Mouse (Mus musculus) 416B (cell line): Measurements from ENCODE around the gene Rdh12.

Experiments
- DNase-seq: peaks from one replicate; pipeline ENCODE4 v3.0.0; 2011; ENCODE audit warnings: low read depth

Gene Rdh12

DNA sequence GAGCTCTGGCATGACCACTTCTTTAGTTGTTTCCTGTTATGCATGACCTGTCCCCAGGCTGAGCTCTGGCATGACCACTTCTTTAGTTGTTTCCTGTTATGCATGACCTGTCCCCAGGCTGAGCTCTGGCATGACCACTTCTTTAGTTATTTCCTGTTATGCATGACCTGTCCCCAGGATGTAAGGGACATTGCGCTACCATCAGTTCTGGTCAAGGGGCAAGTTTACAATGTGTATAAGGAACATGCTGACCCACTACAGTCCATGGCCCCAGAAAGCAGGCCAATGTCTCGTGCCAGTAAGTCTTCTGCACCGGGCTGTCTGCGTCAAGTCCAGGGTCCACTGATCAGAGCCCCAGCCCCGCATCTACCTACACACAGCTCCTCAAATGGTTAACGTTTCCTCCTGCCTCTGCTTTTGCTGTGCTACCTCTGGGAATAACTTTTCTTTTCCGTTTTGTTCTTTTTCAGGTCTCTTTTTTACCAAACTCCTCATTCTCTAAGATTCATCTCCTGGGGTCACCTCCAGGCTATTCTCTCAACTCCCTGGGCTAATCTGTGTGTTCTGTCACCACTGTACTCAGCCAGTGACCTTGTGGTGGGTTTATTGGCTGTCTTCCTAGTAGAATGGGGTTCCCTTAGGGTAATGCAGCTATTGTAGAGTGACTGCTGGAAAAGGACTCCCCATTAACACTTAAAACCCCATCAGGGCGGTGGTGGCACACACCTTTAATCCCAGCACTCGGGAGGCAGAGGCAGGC, 44.8 kb downstream of the Rdh12 start:
- DNase-seq, result peak; percentile 50

DNA sequence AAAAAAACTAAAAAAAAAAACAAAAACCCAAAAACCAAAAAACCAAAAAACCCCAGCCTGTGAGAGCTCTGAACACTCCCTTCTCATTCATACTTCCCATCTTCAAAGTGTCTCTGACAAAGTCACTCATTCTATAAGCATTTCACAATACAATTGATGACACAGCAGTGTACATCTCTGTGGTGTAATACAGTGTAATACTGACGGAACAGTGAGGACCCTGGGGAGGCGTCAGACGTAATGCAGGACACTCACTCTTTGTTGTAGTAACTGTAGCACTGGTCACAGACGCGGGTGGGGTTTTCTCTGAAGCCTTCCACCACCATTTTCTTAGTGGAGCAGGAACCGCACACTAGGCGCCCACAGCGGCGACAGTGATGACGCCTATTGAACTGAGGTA, 46.3 kb downstream of the Rdh12 start:
- peak; percentile 48 for DNase-seq

DNA sequence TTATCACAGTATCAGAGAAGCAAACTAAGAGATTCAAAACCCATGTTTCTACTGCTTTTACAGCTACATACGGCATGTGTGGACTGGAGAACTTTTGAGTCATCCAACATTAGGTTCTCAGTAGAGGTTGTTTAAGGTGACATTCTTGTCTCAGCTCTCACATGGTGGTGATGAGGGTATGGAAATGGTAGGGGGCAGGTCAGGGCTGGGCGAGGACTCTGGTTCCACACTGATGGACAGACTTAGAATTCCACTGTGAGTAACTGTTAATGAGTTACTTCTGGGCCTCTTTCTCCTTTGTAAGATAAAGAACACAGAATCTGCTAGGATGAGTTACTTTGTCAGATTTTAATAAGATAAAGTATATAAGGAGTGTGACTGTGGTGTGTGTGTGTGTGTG, 51.4 kb downstream of the Rdh12 start:
- DNase-seq, result no peak

GRCm38 (mm10) chr12:79261035-79261434, 52.3 kb downstream of the Rdh12 start:
- DNase-seq, result peak; percentile 34
